Mouse (Mus musculus) MEL (cell line): ENCODE measurements around the gene Msantd2.

Source experiments
- BHLHE40 ChIP-seq: IDR thresholded peaks from 2 replicates; pipeline ENCODE4 v1.6.1; 2012; ENCODE audit warnings: low read depth, mild to moderate bottlenecking, inconsistent platforms, low read length, improper control_type of control experiment, borderline replicate concordance
- CHD2 ChIP-seq: IDR thresholded peaks from 2 replicates; pipeline ENCODE4 v1.6.1; 2011; ENCODE audit warnings: low read length, improper control_type of control experiment
- CTCF ChIP-seq, 3 experiments: IDR thresholded peaks in 2 of 3; conservative IDR thresholded peaks in 1 of 3; 2 replicates each; pipeline ENCODE4 v1.5.1; 2011 to 2012; ENCODE audit warnings: low read length in 3 of 3, low read depth in 2 of 3, mild to moderate bottlenecking in 2 of 3, improper control_type of control experiment in 1 of 3, inconsistent platforms in 1 of 3, mixed read lengths in 1 of 3, moderate library complexity in 1 of 3; ENCODE audit not compliant: control insufficient read depth in 1 of 3, insufficient read depth in 1 of 3, poor library complexity in 1 of 3, severe bottlenecking in 1 of 3
- JUND ChIP-seq: IDR thresholded peaks from 2 replicates; pipeline ENCODE4 v1.6.1; 2011; ENCODE audit warnings: low read depth, mild to moderate bottlenecking, improper control_type of control experiment, low read length
- KAT2A ChIP-seq: conservative IDR thresholded peaks from 2 replicates; pipeline ENCODE4 v1.6.1; 2012; ENCODE audit warnings: low read depth, low read length, improper control_type of control experiment, inconsistent platforms
- MAZ ChIP-seq: IDR thresholded peaks from 2 replicates; pipeline ENCODE4 v1.6.1; 2012; ENCODE audit warnings: low read depth, mild to moderate bottlenecking, inconsistent platforms, low read length, improper control_type of control experiment
- NELFE ChIP-seq: IDR thresholded peaks from 2 replicates; pipeline ENCODE4 v1.6.1; 2011; ENCODE audit warnings: low read depth, low read length, improper control_type of control experiment
- NRF1 ChIP-seq: IDR thresholded peaks from 2 replicates; pipeline ENCODE4 v1.6.1; 2014; ENCODE audit warnings: low read depth, mild to moderate bottlenecking, inconsistent platforms, low read length, improper control_type of control experiment, moderate library complexity; ENCODE audit not compliant: poor library complexity, insufficient read depth, severe bottlenecking
- POLR2A ChIP-seq, 2 experiments: IDR thresholded peaks; 2 replicates each; pipeline ENCODE4 v1.6.1; 2011 to 2012; ENCODE audit warnings: low read length in 2 of 2, mild to moderate bottlenecking in 2 of 2, control low read depth in 1 of 2, improper control_type of control experiment in 1 of 2, low read depth in 1 of 2, moderate library complexity in 1 of 2; ENCODE audit not compliant: control insufficient read depth in 1 of 2, insufficient read depth in 1 of 2, poor library complexity in 1 of 2
- POLR2AphosphoS5 ChIP-seq: IDR thresholded peaks from 2 replicates; pipeline ENCODE4 v1.6.1; 2012; ENCODE audit warnings: low read depth, borderline replicate concordance, mild to moderate bottlenecking, inconsistent platforms, low read length, moderate library complexity, mixed read lengths
- TBP ChIP-seq: IDR thresholded peaks from 2 replicates; pipeline ENCODE4 v1.8.0; 2011; ENCODE audit warnings: low read depth, low read length, improper control_type of control experiment
- USF1 ChIP-seq: IDR thresholded peaks from 2 replicates; pipeline ENCODE4 v1.6.1; 2014; ENCODE audit warnings: low read depth, mild to moderate bottlenecking, inconsistent platforms, low read length, improper control_type of control experiment, moderate library complexity
- ZC3H11A ChIP-seq: IDR thresholded peaks from 2 replicates; pipeline ENCODE4 v1.6.1; 2012; ENCODE audit warnings: low read depth, mild to moderate bottlenecking, inconsistent platforms, low read length, improper control_type of control experiment
- ZKSCAN1 ChIP-seq: IDR thresholded peaks from 2 replicates; pipeline ENCODE4 v1.6.1; 2012; ENCODE audit warnings: low read depth, mild to moderate bottlenecking, inconsistent platforms, low read length, improper control_type of control experiment, moderate library complexity

GRCm38 (mm10) chr9:37453328-37453727 is 35.8 kb upstream of the Msantd2 start:
- TF ChIP-seq TBP (no peak), POLR2A (IDR thresholded peaks at IDR 0.05; ENCODE audit: control insufficient read depth in 1 of 2, insufficient read depth in 1 of 2, low read depth in 1 of 2, low read length in 2 of 2, poor library complexity in 1 of 2) (no peak), CTCF (IDR thresholded peaks at IDR 0.05 in 2 of 3, conservative IDR thresholded peaks at IDR 0.05 in 1 of 3; ENCODE audit: control insufficient read depth in 1 of 3, insufficient read depth in 1 of 3, low read depth in 2 of 3, low read length in 3 of 3, poor library complexity in 1 of 3, severe bottlenecking in 1 of 3) (no peak), BHLHE40 (no peak), MAZ (no peak), POLR2AphosphoS5 (no peak), JUND (no peak), ZC3H11A (no peak), CHD2 (no peak), NELFE (no peak), KAT2A (no peak), USF1 (no peak), NRF1 (no peak), ZKSCAN1 (no peak)
